Mouse (Mus musculus) retina, embryonic 14.5 days (tissue): ENCODE measurements around the gene Nucb1.
"Not testable (repeated sequence)": the region's sequence is repeated elsewhere in the genome, so short reads cannot be mapped to it uniquely, and the experiment has no call there.

Experiments used
- DNase-seq: peaks from one replicate; pipeline ENCODE4 v3.0.0-alpha.2; 2015; ENCODE audit warnings: low spot score

Nucb1 gene

DNA sequence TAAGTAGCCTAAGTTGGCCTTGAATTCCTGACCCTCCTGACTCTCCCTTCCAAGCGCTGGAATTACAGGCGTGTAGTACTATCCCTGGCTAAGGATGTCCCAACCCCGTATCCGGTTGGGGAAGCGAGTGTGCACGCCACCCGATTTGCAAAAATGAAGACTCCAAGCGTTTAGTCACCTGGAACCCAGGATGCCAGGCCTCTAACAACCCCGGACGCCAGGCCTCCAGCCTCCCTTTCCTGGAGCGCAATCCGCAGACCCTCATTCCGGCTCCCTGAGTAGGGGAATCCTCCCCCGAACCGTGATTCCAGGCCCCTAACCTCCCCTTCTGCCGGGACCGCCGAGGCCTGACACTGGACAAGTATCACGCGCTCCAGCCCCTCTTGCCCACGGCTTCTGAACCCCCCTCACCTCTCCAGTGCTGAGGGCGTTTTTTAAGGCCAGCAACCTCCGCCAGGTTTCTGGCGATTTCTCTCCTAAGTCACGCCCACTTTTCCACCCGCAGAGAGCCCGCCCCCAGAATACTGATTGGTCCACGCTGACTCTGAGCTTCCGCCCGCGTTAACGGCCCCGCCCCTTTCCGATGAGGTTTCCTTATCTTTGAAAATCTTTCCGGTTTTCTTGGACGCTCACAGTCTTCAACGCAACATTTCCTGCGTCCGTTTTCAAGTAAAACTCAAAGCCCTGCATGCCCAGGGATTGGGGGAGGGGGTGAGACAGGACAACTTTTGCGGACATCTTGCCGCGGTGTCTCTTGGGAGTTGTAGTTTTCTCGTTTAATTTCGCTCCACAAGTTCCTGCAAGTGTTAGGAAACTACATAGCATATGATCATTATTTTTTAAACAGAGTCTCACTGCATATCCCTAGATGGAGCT lies at the start of gene Nucb1:
Gene Nucb1, minus strand, starts transcription at position 495 of the 876 bp plus-strand sequence.
- DNase-seq = peak; percentile 93

- no peak for DNase-seq
Observed at GRCm38 (mm10) chr7:45558907-45559306, 48.7 kb upstream of the Nucb1 start.

DNA sequence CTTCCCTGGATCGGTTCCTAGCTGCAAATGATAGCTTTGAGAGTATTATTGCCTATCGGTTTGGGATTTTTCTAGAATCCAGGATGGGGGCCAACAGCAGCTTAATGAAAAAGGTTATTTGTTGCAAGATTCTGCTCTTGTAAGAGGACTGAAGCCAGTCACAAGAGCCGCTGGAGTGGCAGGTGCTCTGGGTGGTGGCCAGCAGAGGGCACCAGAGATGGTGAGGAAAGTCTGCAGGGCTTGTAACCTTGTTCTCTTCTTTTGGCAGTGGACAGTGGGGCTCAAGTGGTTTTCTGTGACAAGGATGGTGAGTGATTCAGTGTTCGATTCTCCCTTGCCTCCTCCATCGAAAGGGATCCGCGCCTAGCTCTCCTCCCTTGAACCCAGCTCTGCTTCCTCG lies 45.6 kb upstream of the Nucb1 start:
- DNase-seq = peak; percentile 89

- no peak for DNase-seq
Observed at GRCm38 (mm10) chr7:45554744-45555143, 44.5 kb upstream of the Nucb1 start, which contains the start of gene Hsd17b14. Hsd17b14 (plus strand) TSS chr7:45554893.

DNA sequence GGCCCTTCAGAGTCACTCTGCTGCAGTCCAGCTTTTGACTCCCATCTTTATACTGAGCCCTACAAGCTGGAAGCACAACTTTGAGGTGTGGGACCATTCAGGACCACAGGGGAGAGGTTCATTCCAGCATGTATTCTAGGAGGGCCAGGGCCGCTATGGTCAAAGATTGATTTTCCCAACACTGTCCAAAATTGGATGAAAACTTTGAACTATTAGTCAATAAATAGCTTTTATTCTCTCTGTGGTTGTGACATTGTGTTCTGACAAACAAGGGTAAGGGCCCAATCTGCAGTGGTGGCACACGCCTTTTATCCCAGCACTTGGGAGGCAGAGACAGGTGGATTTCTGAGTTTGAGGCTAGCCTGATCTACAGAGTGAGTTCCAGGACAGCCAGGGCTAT lies 43.8 kb upstream of the Nucb1 start:
- DNase-seq = no peak

- DNase-seq = no peak
Observed at GRCm38 (mm10) chr7:45553519-45553918, 43.3 kb upstream of the Nucb1 start.

DNA sequence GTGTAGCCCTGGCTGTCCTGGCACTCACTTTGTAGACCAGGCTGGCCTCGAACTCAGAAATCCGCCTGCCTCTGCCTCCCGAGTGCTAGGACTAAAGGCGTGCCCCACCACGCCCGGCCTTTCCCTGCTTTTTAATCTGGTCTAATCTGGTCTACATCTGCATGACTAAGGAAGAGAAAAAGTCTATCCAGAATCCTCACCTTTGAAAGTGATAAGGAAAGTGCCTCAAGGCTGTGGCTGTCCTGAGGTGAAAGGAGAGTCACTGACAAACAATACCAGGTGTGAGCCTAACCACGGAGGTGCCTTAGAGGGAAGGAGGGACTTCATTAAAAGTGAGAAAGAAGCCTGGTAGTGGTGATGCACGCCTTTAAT lies 41.3 kb upstream of the Nucb1 start:
- no peak for DNase-seq

- DNase-seq = no peak
Observed at GRCm38 (mm10) chr7:45550821-45551511, 40.8 kb upstream of the Nucb1 start.

GRCm38 (mm10) chr7:45549641-45550436 lies 39.6 kb upstream of the Nucb1 start:
- no peak for DNase-seq

DNA sequence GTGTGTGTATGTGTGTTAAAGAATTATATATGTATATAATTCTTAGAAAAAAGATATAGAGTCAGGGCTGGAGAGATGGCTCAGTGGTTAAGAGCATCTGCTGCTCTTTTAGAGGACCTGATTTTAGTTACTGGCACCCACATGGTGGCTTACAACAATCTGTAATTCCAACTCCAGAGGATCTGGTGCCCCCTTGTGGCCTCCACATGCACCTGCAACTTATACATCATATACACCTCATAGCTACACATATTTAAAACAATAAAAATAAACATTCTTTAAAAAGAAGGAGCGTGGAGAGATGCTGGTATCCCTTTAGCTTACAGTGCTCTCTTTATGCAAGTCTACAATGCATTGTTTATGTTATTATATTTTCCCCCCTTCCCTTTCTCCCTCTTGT lies 34.3 kb upstream of the Nucb1 start:
- DNase-seq = no peak

- DNase-seq = no peak
Observed at GRCm38 (mm10) chr7:45540213-45540612, 30.0 kb upstream of the Nucb1 start.

DNA sequence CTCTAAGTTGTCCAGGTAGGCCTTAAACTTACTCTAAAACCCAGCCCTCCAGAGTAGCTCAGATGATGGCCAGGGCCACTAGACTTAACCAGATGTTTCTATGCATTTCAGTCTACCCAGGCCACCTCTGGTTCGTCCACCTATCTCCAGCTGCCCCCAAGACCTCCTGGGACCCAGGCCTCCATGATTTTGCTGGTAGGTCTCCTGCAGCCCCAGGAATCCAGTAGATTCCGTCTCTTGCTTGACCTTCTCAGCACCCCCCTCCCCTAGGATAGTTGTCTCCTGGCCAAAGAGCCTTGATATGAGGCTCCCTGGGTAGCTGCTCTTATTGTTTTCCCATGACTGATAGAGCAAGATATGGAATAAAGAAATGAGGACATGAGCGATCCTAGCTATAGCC lies 28.9 kb upstream of the Nucb1 start:
- DNase-seq = no peak

DNA sequence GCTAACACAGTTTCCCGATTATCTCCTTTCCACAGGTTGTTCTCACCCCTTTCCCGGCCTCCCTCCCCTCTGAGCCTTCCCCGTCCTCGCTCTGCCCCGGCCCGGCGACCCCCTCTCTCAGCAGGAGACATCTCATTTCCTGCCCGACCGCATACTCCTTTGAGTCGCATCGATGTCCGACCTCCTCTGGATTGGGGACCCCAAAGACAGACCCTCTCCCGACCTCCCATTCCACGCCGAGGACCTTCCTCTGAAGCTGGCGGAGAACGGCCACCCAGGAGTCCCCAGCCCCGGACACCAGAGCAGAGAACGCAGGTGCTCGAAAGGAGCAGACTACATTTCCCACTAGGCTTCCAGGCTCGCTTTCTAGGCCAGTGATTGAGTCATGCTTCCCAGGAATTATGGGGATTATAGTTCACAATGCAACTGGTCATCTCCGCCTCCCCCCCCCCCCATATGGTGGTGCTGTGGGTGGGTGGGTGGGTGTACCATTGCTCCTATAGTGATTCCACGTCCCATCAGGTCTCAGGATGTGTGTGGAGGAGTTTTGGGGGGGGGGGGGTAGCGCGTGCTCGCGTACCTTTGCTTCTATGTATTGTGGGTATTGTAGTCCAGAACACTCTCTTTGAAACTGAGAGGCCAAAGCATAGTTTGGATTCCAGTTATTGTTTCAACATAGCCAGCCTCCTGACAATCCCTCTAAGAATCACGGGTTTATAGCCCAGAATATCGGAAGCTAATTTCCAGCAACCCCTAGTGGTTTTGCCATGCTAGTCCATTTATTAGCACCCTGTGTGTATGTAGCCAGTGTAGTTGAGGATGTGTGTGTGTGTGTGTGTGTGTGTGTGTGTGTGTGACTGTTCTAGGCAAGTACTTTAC lies 28.2 kb upstream of the Nucb1 start:
- DNase-seq = peak; percentile 81

DNA sequence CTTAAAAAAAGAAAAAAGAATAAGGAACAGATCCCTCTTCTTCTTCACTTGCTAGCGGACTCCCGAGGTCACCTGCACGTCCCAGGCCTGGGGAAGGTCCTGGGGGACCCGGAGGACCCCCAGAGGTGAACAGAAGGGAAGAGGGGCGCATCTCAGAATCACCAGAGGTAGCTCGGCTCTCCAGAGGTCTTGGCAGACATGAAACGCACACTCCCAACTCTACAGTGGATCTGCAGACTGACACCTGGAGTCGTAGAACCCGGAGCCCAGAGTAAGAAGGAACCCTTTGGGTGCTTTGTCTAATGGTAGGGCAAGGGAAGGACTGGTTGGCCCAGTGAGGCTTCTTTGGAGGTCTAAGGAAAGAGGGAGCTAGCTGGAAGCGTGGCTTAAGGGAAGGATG lies 27.4 kb upstream of the Nucb1 start:
- no peak for DNase-seq

- DNase-seq = no peak
Observed at GRCm38 (mm10) chr7:45535676-45536075, 25.5 kb upstream of the Nucb1 start.

- DNase-seq = no peak
Observed at GRCm38 (mm10) chr7:45530643-45531042, 20.4 kb upstream of the Nucb1 start.

- no peak for DNase-seq
Observed at GRCm38 (mm10) chr7:45529461-45529860, 19.3 kb upstream of the Nucb1 start.

DNA sequence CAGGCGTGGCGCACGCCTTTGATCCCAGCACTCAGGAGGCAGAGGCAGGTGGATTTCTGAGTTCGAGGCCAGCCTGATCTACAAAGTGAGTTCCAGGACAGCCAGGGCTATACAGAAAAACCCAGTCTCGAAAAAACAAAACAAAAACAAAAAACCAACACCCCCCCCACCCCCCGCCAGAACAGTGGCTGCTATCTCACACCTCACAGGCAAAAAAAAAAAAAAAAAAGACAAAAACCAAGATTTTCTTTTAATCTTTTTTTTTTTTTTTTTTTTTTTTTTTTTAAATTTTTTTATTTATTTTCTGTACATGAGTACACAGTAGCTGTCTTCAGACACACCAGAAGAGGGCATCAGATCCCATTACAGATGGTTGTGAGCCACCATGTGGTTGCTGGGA lies 17.0 kb upstream of the Nucb1 start:
- not testable (repeated sequence) for DNase-seq

GRCm38 (mm10) chr7:45526474-45527120 lies 16.4 kb upstream of the Nucb1 start:
- DNase-seq = no peak

- peak; percentile 92 for DNase-seq
Observed at GRCm38 (mm10) chr7:45525809-45526473, 15.7 kb upstream of the Nucb1 start, which contains the start of the genes Ppp1r15a and Plekha4. Ppp1r15a (minus strand) TSS chr7:45526268. Plekha4 (plus strand) TSS chr7:45526330.
